Mouse (Mus musculus) olfactory bulb, adult 2 months (tissue): ENCODE results near the gene Bpnt1. TPM values are rescaled to one million over a fixed set of nuclear protein-coding genes. Genes with fewer than 3 reads are reported as not detected.

Source experiments
- H3K27ac ChIP-seq: fragments of 200-500 bp; 2 replicates; pipeline ENCODE4 v1.5.1; 2012; ENCODE audit warnings: low read depth, low read length; ENCODE audit not compliant: insufficient read depth
- H3K4me1 ChIP-seq: fragments of 200-500 bp; 2 replicates; pipeline ENCODE4 v1.6.1; 2012; ENCODE audit warnings: low read length; ENCODE audit not compliant: control insufficient read depth, insufficient read depth
- H3K4me3 ChIP-seq: fragments of 200-500 bp; 2 replicates; pipeline ENCODE4 v1.5.1; 2012; ENCODE audit warnings: mild to moderate bottlenecking, low read depth, low read length, moderate library complexity; ENCODE audit not compliant: insufficient read depth
- CTCF ChIP-seq: fragments of 200-500 bp; IDR thresholded peaks from 2 replicates; pipeline ENCODE4 v1.5.1; 2012; ENCODE audit warnings: low read depth, mild to moderate bottlenecking, low read length, moderate library complexity; ENCODE audit not compliant: insufficient read depth
- POLR2A ChIP-seq: fragments of 200-500 bp; IDR thresholded peaks from 2 replicates; pipeline ENCODE4 v1.6.1; 2012; ENCODE audit warnings: mild to moderate bottlenecking, low read depth, low read length, moderate library complexity; ENCODE audit not compliant: insufficient read depth
- WGBS: fragments of 180-500 bp; shearing (Covaris S2); methylation state at CpG from one replicate; pipeline ENCODE4 v1.1.7; 2018; 5-methylcytosine and 5-hydroxymethylcytosine counted together
- polyA plus RNA-seq: library from polyadenylated mRNA; stranded (reverse); fragments of >200 nt; gene quantifications from 2 replicates; pipeline ENCODE4 v1.2.4, GENCODE M21; 2012; ENCODE audit warnings: low replicate concordance; ENCODE audit not compliant: missing spikeins, insufficient read depth, insufficient read length

Gene Bpnt1
- polyA plus RNA-seq, 1 experiment, result not detected

- under 1% methylated on average over 76 of the region's 76 CpGs for WGBS
- TF ChIP-seq POLR2A (peak; percentile 87), CTCF (no peak)
- H3K4me1 ChIP-seq, result peaks cover 3% of the 10 kb centered on the region
- H3K27ac ChIP-seq, result peak within 1 kb of the TSS; percentile 3; the same call in 1 of the 2 replicates
- peak within 1 kb of the TSS; percentile 70 for H3K4me3 ChIP-seq
Measured at GRCm38 (mm10) chr1:185328721-185329610, 3.0 kb upstream of the Bpnt1 start, which contains the start of gene Iars2. Gene Iars2, minus strand, starts transcription at chr1:185329396.

GRCm38 (mm10) chr1:185329851-185330250 is 2.1 kb upstream of the Bpnt1 start:
- H3K4me3 ChIP-seq, result no peak overlapping the region
- H3K27ac ChIP-seq, result no peak overlapping the region
- peaks cover 5% of the 10 kb centered on the region for H3K4me1 ChIP-seq
- 94% methylated on average over 8 of the region's 8 CpGs for WGBS
- TF ChIP-seq CTCF (no peak), POLR2A (no peak)

- 46% methylated on average over 5 of the region's 5 CpGs for WGBS
- TF ChIP-seq POLR2A, result no peak
- no peak for TF ChIP-seq CTCF
- peaks cover 5% of the 10 kb centered on the region for H3K4me1 ChIP-seq
- no peak overlapping the region for H3K4me3 ChIP-seq
- no peak overlapping the region for H3K27ac ChIP-seq
Measured at GRCm38 (mm10) chr1:185331364-185331763, 585 bp upstream of the Bpnt1 start.

GRCm38 (mm10) chr1:185333651-185334050 is 1.7 kb downstream of the Bpnt1 start:
- TF ChIP-seq POLR2A (no peak), CTCF (no peak)
- Histone ChIP-seq H3K4me1 (peaks cover 3% of the 10 kb centered on the region), H3K4me3 (no peak overlapping the region), H3K27ac (no peak overlapping the region)
- WGBS, result 84% methylated on average over 5 of the region's 5 CpGs

- no peak overlapping the region for H3K4me3 ChIP-seq
Measured at GRCm38 (mm10) chr1:185334136-185334535, 2.2 kb downstream of the Bpnt1 start.

GRCm38 (mm10) chr1:185335231-185335765 is 3.3 kb downstream of the Bpnt1 start:
- 69% methylated on average over 6 of the region's 6 CpGs for WGBS
- H3K4me3 ChIP-seq, result no peak overlapping the region
- peaks cover 3% of the 10 kb centered on the region for H3K4me1 ChIP-seq
- H3K27ac ChIP-seq, result no peak overlapping the region
- no peak for TF ChIP-seq POLR2A
- no peak for TF ChIP-seq CTCF

More at GRCm38 (mm10) chr1:185334136-185334535, 2.2 kb downstream of the Bpnt1 start:
- Histone ChIP-seq H3K4me1 (peaks cover 3% of the 10 kb centered on the region), H3K27ac (no peak overlapping the region)
- TF ChIP-seq POLR2A (no peak), CTCF (no peak)
- 72% methylated on average over 4 of the region's 4 CpGs for WGBS

GRCm38 (mm10) chr1:185336535-185336934 is 4.6 kb downstream of the Bpnt1 start:
- H3K27ac ChIP-seq, result no peak overlapping the region
- peaks cover 3% of the 10 kb centered on the region for H3K4me1 ChIP-seq
- 38% methylated on average over 3 of the region's 3 CpGs for whole genome bisulfite sequencing
- no peak for TF ChIP-seq POLR2A
- TF ChIP-seq CTCF, result no peak
- no peak overlapping the region for H3K4me3 ChIP-seq

- Histone ChIP-seq H3K4me3 (no peak overlapping the region), H3K4me1 (no peaks in the 10 kb centered on the region), H3K27ac (no peak overlapping the region)
- no peak for TF ChIP-seq POLR2A
- TF ChIP-seq CTCF, result no peak
- 86% methylated on average over 4 of the region's 4 CpGs for WGBS
Measured at GRCm38 (mm10) chr1:185342441-185342840, 10.5 kb downstream of the Bpnt1 start.

- TF ChIP-seq POLR2A, result no peak
- no peak for TF ChIP-seq CTCF
- WGBS, result 83% methylated on average over 8 of the region's 8 CpGs
- H3K27ac ChIP-seq, result no peak overlapping the region
- H3K4me1 ChIP-seq, result no peaks in the 10 kb centered on the region
- H3K4me3 ChIP-seq, result no peak overlapping the region
Measured at GRCm38 (mm10) chr1:185343422-185343821, 11.5 kb downstream of the Bpnt1 start.
